Mouse (Mus musculus): ENCODE results near the gene Hes1.

- no peak for TF ChIP-seq CHD2 (IDR thresholded peaks at IDR 0.05; ENCODE audit: low read depth, low read length)
- no peak for TF ChIP-seq ZNF384 (IDR thresholded peaks at IDR 0.05; ENCODE audit: low read depth, low read length)
- no peak for TF ChIP-seq MAFK (IDR thresholded peaks at IDR 0.05; ENCODE audit: insufficient read depth, low read depth, low read length)
- no peak for TF ChIP-seq ZC3H11A (IDR thresholded peaks at IDR 0.05; ENCODE audit: borderline replicate concordance, low read depth, low read length)
Measured at GRCm38 (mm10) chr16:30113800-30114199, 49.6 kb downstream of the Hes1 start.
